Mouse (Mus musculus) liver, postnatal 0 days (tissue): ENCODE measurements around the gene Neb.

Experiments used
- CTCF ChIP-seq: sonication (generic); IDR thresholded peaks from 2 replicates; pipeline ENCODE4 v1.5.1; 2016; ENCODE audit warnings: antibody characterized with exemption, low read depth
- EP300 ChIP-seq: IDR thresholded peaks from 2 replicates; pipeline ENCODE4 v1.6.1; 2016; ENCODE audit warnings: antibody characterized with exemption, low read depth, mild to moderate bottlenecking

DNA sequence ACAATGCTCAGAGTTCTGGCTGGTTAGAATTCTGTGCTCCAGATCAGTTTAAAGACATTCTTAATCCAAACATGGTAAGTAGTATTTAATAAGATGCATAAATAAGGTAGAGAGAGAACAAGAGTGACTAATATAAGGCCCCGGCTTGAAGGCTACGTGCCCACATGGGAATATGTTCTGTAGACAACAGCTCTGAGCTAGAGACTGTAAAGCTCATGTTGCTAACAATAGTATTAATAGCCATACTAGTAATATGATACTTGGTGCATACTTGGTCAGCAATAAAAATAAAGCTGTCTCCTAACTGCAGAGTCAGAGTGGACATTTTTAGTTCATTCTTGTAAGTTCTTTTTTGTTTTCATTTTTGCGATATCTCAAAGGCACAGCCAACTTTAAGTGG, 56.4 kb downstream of the Neb start:
- TF ChIP-seq EP300 (no peak), CTCF (no peak)
